Mouse (Mus musculus) cerebellum, adult 11-12 months (tissue): Measurements from ENCODE around the gene Mgme1.

ENCODE experiments used
- DNase-seq: peaks from one replicate; pipeline ENCODE4 v3.0.0; 2022

Gene Mgme1

GRCm38 (mm10) chr2:144270507-144271420 lies at the start of gene Mgme1, which contains the start of gene Snx5:
Mgme1 (plus strand) TSS chr2:144270663.
Snx5 (minus strand) TSS chr2:144270906.
- DNase-seq: peak; percentile 94

- DNase-seq: no peak
Observed at GRCm38 (mm10) chr2:144224351-144224750, 46.1 kb upstream of the Mgme1 start.

DNA sequence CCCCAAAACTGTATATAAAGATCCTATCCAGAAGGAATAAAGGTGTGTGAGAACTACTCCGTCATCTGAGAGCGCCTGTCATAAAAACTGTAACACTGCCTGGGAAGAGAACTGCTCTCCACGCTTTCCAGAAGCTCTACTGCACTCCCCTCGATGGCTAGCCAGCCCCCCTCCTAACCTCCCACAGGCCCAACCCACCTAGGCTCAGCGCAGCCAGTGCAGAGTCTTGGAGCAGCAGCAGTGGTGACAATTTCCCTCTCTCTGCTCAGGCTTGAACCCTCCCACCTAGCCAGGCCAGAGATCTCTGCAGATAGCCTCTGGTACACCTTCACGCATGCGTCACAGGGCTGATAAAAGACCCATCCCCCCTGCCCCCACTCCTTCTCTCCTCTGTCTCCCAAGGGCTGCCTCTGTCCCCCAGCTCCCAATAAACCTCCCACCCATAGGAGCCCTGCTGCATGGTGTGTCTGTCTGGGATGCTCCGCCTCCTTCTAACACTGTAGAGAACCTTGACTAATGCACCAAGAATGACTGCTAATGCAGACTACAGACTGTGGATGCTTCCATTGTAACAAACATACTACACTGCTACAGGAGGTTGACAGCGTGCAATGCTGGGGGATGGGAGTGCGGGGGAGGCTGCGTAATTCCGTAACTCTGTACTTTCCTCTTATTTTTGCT lies 43.4 kb upstream of the Mgme1 start:
- DNase-seq: no peak

DNA sequence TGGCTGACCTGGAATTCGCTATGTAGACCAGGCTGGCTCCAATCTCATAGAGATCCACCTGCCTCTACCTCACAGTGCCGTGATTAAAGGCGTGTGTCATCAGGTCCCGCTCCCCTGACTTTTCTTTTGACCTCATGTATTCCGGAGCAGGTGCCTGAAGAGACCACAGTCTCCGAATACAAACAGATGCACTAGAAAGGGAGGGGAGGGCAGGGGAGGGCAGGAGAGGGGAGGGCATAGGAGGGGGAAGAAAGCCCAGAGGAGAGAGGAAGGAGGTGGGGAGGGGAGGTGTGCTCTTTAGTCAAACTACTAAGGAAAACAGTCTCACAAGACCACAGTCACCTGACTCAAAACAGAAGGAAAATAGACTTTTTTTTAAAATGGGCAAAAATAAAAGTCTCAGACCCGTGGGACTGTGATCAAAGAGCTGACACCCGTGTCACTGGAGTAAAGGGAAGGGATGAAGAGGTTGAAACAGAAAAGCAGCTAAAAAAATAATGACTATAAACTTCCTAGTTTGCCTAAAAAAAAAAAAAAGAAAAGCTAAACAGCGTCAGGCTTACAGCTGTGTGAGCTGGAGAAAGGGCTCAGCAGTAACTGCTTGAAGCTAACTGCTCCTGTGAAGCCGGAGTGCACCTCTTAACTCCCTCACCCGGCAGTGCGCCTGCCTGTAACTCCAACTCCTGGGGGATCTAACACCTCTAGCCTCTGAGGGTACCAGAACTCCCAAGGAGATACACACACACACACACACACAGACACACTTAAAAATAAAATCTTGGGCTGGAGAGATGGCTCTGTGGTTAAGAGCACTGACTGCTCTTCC lies 41.7 kb upstream of the Mgme1 start:
- no peak for DNase-seq

DNA sequence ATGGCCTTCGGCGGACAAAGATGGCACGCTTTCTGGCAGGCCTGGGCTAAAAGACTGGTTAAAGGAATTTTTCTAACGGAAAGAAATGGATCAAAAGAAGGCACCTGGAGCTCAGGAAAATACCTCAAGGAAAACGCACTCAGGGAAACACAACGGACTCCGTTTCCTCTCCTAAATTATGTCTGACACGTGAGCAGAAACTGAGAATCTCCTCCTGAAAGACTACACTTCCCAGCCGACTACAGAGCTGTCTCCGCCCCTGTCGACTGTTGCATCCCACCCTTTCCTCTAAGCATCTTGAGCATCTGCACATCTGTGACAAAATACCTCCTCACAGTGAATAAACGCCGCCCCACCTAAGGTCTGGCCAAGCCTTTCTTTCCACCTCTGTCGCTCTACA lies 40.8 kb upstream of the Mgme1 start:
- DNase-seq: no peak

DNA sequence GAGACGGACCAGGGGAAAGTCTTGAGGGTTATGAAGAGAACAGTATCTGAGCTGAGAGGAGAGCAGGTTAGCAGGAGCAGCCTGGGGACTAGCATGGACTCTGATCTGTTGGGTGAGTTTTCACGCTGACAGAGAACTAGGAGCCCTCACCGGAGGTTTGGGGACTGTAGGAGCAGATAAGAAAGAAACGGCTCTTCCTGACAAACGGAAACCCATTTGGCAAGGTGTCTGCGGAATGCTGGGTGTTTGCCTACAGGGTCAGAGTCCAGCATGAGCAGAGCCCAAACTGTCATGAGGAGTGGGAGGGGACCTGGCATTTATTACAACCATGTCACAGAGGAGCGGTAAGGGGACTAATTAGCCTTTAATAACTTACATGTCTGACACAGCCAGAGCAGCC lies 40.0 kb upstream of the Mgme1 start:
- DNase-seq: no peak

- no peak for DNase-seq
Observed at GRCm38 (mm10) chr2:144231115-144231514, 39.3 kb upstream of the Mgme1 start.

DNA sequence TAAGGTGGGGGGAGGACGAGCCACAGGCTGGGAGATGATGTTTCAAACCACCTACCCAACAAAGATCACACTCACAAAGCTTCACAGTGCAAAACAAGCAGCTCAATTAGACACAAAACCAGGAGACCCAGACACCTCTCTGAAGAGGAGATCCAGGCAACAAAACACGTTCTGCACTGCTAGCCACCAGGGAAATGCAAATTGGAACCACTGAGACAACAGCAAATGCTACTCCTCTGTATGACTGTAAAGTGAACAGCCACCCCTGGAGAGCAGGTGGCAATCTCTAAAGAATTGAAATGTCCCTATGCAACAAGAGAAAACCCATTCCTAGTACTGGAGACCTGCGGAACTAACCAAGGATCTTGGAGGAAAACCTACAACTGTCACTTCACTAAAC lies 36.9 kb upstream of the Mgme1 start:
- no peak for DNase-seq

DNA sequence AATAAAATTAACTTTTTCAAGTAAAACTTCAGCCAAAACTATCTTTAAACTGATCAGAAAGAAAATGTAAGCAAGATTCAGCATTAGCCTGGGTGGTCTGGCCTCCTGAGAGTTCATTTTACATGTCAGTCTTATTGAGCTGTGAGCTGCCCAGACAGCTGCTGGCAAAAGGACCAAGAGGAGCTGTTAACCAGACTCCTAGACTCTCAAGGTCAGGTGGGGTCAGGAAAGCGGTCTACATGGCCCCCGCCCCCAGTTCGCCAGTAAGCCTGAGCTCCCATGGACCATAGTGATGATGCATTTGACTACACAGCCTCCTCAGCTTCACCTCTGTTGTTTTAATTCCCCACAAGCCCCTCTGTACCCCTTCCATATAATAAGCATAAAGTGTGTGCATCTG lies 34.7 kb upstream of the Mgme1 start:
- no peak for DNase-seq

DNA sequence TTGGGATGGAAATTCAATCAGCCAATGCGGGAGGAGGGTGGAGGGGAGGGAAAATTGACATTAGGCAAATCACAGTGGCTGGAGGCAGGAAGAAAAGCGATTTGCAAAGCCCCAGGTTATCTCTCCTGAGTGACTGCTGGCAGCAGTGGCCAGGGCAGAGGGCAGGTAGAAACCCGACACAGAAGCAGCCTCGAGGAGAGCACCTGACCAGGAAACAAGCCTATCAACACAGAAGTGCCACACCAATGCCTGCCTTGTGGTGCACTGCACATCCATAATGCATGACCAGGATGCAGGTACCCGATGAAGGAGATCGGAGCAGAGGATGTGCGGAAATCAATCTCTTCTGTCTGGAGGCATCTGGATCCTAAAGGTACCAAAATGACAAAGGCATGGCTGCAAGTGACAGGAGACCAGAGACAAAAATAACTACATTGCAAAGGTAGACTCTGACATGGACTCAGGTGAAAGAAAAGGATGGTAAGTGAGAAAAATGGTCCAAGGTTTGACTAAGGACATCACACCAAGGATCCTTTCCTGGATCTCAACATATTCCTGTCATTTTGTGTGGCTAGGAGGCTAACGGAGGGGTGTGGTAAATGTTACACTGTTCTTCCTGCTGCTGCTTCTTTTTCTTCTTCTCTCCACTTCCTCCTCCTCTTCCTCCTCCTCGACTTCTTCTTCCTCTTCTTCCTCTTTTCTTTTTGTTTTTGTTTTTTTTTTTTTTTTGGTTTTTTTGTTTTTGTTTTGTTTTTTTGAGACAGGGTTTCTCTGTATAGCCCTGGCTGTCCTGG lies 33.5 kb upstream of the Mgme1 start:
- DNase-seq: no peak

- DNase-seq: peak; percentile 11
Observed at GRCm38 (mm10) chr2:144238341-144238740, 32.1 kb upstream of the Mgme1 start.

DNA sequence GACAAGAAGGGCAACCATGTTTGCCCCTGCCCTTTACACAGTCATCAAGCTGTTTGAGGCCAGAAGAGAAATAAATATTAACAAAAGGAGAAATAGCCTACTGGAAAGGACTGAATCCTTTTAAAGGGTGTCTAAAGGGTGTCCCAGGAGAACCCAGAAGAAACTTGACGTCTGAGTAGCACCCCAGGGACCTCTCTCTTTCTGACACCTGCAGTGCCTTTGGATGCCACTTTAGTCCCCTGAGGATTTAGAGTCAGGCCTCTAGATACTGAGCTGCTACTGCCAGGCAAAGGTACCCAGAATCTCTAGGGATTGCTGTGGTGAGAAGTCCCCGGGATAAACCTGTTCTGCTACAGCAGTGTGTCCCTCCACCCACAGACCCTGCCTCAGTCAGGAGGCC lies 31.1 kb upstream of the Mgme1 start:
- DNase-seq: no peak

GRCm38 (mm10) chr2:144240095-144240899 lies 30.2 kb upstream of the Mgme1 start:
- DNase-seq: no peak

DNA sequence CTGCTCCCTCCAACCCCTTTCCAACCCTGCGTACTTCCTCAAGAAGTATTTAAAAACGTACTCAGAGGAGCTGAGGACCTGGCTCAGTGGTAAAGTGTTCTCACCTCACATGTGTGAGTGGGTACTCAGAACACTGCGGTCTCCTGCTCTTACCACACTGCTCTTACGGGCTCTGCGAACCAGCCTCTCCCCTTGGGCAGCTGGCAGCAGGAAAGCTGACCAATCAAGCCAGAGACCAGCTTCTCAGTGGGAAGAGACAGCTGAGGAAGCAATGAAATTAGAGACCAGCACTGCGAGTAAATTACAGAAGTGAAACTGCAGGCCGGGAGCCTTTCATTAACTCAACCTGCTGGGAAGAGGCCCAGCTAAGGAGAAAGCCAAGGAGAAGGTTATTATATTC lies 25.0 kb upstream of the Mgme1 start:
- no peak for DNase-seq

DNA sequence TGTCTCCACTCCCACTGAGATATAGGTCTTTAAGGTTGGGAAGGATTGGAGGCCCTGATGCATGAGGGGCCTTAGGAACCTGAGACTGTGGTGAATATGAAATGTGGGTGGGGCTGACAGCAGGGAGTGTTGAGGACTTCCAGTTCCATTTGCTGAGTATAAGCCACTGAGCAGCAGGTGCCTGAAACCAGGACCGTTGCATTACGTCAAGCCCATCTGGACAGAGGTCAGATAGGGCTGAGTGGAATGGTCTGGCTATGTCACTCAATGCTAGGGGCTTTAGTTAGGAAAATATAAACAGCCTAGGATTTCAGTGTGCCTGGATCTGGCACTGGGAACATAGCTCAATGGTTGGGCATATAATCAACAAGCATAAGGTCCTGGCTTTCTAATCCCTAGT lies 24.2 kb upstream of the Mgme1 start:
- no peak for DNase-seq

DNA sequence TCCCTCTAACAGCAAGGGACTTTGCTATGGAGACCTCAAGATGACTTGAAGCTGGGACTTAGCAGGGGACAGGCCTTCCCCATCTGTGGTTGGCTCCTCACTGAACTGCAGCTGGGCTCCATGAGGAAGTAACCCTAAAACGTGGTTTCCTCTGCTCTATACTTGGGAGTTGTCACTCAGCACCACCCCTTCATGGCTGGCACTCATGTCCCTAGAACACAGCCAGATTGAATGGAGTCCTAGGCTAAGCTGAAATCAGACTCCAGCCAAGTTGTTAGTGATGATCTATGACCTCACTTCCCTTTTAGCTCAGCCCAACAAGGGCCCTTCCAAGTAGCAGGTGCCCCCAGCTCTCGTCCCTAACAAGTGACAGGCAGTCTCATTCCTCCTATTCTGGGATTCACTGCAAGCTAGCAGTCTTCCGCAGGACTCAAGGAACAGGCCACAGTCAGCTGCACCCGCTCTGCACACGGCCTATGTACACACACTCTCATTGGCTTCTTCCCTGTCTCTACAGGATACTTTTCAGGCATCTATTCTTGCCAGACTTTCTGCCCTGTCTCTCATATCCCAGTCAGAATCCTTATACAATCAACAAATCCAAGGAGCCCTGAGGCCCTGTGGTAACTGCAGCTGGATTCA lies 23.0 kb upstream of the Mgme1 start:
- DNase-seq: no peak

- DNase-seq: no peak
Observed at GRCm38 (mm10) chr2:144248613-144249376, 21.7 kb upstream of the Mgme1 start.

- no peak for DNase-seq
Observed at GRCm38 (mm10) chr2:144250111-144250510, 20.4 kb upstream of the Mgme1 start.

- DNase-seq: no peak
Observed at GRCm38 (mm10) chr2:144262837-144263236, 7.6 kb upstream of the Mgme1 start.

DNA sequence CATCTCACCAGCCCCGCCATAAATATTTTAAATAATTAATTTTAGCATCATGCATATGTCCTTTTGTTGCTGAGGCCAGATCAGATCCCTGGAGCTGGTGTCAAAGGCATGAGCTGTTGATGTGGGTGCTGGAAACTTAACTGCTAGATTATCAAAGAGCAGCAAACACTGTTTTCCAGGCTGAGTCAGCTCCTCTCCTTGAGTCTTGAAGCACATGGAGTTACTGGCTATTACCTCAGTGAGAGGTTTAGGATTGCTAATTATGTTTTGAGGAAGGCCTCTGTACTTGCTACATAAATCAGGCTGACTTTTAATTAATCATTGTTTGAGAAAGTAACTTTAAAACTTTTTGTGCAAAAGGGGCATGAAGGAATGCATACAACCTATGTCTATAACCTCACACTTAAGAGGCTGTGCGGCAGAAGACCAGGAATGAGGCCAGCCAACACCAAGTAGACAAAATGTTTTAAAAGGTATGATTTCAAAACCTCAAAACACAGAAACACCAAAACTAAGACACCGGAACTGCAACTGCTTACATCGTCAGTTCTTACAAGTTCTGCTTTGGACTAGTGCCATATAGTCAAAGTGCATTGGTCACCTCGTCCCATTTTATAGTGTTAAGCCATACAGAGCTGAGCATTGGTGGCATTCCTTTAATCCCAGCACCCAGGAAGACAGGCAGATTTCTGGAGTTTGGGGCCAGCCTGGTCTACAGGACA lies 5.9 kb upstream of the Mgme1 start:
- DNase-seq: no peak
